Mouse (Mus musculus) limb, embryonic 14.5 days (tissue): ENCODE data around the gene Zfp219. TPM values are rescaled to one million over a fixed set of nuclear protein-coding genes. Genes with fewer than 3 reads are reported as not detected.
"Not testable (repeated sequence)": the region's sequence is repeated elsewhere in the genome, so short reads cannot be mapped to it uniquely, and the experiment has no call there.

Source experiments
- ATAC-seq: fragments of 200-750 bp; cut with Nextera tagmentation; 2 replicates; pipeline ENCODE4 v1.8.0; 2017; ENCODE audit warnings: low read depth, moderate number of reproducible peaks, moderate TSS enrichment; ENCODE audit not compliant: low FRiP score
- DNase-seq: peaks from one replicate; pipeline ENCODE4 v3.0.0-alpha.2; 2015; ENCODE audit warnings: low spot score
- H3K27ac ChIP-seq: fragments of 300-500 bp; sonication (generic); replicated peaks from 2 replicates; pipeline ENCODE4 v1.5.1; 2014; ENCODE audit warnings: low read depth, mild to moderate bottlenecking, low read length, moderate library complexity, mixed read lengths
- H3K27me3 ChIP-seq: fragments of 300-500 bp; sonication (generic); 2 replicates; pipeline ENCODE4 v1.6.1; 2014; ENCODE audit warnings: low read length, mixed read lengths; ENCODE audit not compliant: control insufficient read depth, insufficient read depth
- H3K36me3 ChIP-seq: fragments of 300-500 bp; sonication (generic); 2 replicates; pipeline ENCODE4 v1.6.1; 2014; ENCODE audit warnings: mild to moderate bottlenecking, low read length, moderate library complexity, mixed read lengths; ENCODE audit not compliant: control insufficient read depth, insufficient read depth
- H3K4me1 ChIP-seq: fragments of 300-500 bp; sonication (generic); 2 replicates; pipeline ENCODE4 v1.6.1; 2014; ENCODE audit warnings: antibody characterized with exemption, low read length, mixed read lengths; ENCODE audit not compliant: control insufficient read depth, insufficient read depth
- H3K4me2 ChIP-seq: fragments of 300-500 bp; sonication (generic); replicated peaks from 2 replicates; pipeline ENCODE4 v1.6.1; 2014; ENCODE audit warnings: low read depth, mild to moderate bottlenecking, low read length, moderate library complexity; ENCODE audit not compliant: severe bottlenecking
- H3K4me3 ChIP-seq: fragments of 300-500 bp; sonication (generic); replicated peaks from 2 replicates; pipeline ENCODE4 v1.5.1; 2014; ENCODE audit warnings: low read length
- H3K9ac ChIP-seq: fragments of 300-500 bp; sonication (generic); 2 replicates; pipeline ENCODE4 v1.6.1; 2014; ENCODE audit warnings: mild to moderate bottlenecking, low read depth, low read length, moderate library complexity; ENCODE audit not compliant: severe bottlenecking
- H3K9me3 ChIP-seq: fragments of 300-500 bp; sonication (generic); 2 replicates; pipeline ENCODE4 v1.6.1; 2016; ENCODE audit warnings: low read length; ENCODE audit not compliant: control insufficient read depth
- POLR2A ChIP-seq: fragments of 200-500 bp; IDR thresholded peaks from 2 replicates; pipeline ENCODE4 v1.8.0; 2012; ENCODE audit warnings: inconsistent platforms, mild to moderate bottlenecking, moderate library complexity, borderline replicate concordance; ENCODE audit not compliant: insufficient read depth, insufficient read length; ENCODE audit errors: extremely low read depth
- WGBS: fragments of 180-500 bp; shearing (Covaris S2); extraction: QIAGEN DNeasy Blood & Tissue Kit; methylation state at CpG from one replicate; pipeline ENCODE4 v1.1.7; 2014; 5-methylcytosine and 5-hydroxymethylcytosine counted together
- polyA plus RNA-seq, 2 experiments: library from polyadenylated mRNA; depleted of rRNA in 1 of 2; stranded (reverse) in 1 of 2; unstranded in 1 of 2; fragments of >200 nt; fragmentation: Nextera tagmentation in 1 of 2; extraction: Ambion mirVana in 1 of 2; gene quantifications; 2 replicates each; pipeline versions ENCODE4 v1.2.1 to v1.2.3; 2012 to 2014

Gene Zfp219
- polyA plus RNA-seq, 2 experiments: 30.3 to 89.4 TPM

DNA sequence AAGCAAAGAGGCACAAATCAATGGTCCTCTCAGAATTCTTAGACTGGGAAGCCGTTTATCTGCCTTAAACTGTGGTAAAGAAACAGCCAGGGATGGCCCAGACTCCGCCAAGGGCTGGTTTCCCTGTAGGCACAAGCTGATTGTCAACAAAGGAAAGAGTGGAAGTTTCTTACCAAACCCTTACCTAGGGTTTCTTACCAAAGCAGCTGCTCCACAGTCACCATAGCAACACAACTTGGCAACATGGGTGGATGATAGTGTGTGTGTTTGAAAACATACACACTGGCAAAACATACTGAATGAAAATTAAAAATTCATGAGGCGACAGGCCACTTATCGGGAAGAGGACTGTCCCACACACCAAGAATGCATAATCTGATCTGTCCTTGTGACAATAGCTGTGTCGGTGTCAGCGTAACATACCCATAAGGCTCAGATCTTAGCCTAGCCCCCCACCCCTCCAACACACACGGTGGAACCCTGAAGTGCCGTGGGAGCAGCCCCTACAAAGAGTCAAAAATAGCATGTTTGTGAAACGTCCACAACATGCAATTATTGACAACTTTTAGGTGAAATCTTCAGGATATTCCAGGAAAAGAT, 25.5 kb upstream of the Zfp219 start:
- no peaks in the 10 kb centered on the region for H3K27me3 ChIP-seq
- H3K9me3 ChIP-seq: no peaks in the 10 kb centered on the region
- 83% methylated on average over 9 of the region's 9 CpGs for WGBS
- no peaks in the 10 kb centered on the region for H3K36me3 ChIP-seq
- H3K4me2 ChIP-seq: no peak overlapping the region
- no peak overlapping the region for H3K27ac ChIP-seq
- no peak overlapping the region for H3K9ac ChIP-seq
- 0 out of 2 replicates have a peak, but pooled peaks cover 3% of the 10 kb centered on the region for H3K4me1 ChIP-seq
- H3K4me3 ChIP-seq: no peak overlapping the region
- ATAC-seq (no peak), DNase-seq (no peak)
- TF ChIP-seq POLR2A: no peak

DNA sequence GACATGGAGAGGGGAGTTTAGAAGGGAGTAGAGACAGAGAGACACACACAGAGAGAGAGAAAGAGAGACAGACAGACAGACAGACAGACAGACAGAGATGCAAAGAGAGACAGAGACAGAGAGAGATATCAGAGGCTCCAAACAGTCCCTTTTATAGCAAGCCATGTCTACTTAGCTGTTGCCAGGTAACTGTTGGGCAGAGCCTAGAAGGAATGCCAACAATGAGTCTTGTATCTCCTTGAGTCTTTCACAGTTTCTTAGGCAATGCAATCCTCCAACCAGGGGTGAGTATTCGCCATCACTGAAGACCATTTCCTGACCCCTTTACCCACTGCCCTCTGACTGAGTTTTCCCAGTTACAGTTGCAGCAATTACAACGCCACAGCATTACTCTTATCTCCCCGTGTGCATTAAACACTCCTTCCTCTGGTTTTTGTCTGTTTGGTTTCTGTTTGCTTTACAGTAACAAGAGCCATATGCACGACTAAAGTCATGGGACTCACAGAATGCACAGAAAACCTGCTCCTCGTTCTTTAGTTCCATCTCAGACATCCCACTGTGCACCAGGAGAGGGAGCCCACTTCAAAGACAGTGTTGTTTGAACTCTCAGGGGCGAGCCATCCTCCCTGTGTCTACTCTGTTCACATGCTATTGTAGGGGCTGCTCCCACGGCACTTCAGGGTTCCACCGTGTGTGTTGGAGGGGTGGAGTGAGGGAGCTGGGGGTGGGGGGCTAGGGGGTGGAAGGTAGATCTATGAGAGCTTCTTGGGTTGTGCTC, 24.6 kb upstream of the Zfp219 start:
- H3K36me3 ChIP-seq: no peaks in the 10 kb centered on the region
- DNase-seq (peak; percentile 42), ATAC-seq (no peak)
- WGBS: 8% methylated on average over 8 of the region's 8 CpGs
- no peak overlapping the region for H3K4me2 ChIP-seq
- H3K9me3 ChIP-seq: no peaks in the 10 kb centered on the region
- H3K4me1 ChIP-seq: 0 out of 2 replicates have a peak, but pooled peaks cover 3% of the 10 kb centered on the region
- no peak overlapping the region for H3K9ac ChIP-seq
- no peaks in the 10 kb centered on the region for H3K27me3 ChIP-seq
- H3K4me3 ChIP-seq: no peak overlapping the region
- no peak for TF ChIP-seq POLR2A
- H3K27ac ChIP-seq: no peak overlapping the region

DNA sequence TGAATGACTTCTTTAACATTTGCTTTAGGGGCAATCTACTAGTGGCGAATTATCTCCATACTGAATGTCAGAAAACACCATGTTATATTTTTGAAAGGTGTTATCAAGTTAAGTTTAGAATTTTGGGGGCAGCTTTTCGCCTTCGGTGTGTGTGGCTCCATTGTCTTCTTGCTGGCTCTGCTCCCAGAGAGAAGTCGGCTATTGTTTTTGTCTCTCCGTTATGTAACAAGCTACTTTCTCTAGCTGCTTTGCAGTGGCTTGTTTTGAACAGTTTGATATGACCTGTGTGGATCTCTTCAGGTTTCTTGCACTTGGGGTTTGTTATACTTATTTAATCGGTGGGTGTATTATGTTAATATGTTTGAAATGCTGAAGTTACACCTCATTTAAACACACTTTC, 22.9 kb upstream of the Zfp219 start:
- ATAC-seq (no peak), DNase-seq (no peak)
- H3K4me2 ChIP-seq: no peak overlapping the region
- no peak overlapping the region for H3K9ac ChIP-seq
- H3K27me3 ChIP-seq: no peaks in the 10 kb centered on the region
- WGBS: 80% methylated on average over 6 of the region's 6 CpGs
- 0 out of 2 replicates have a peak, but pooled peaks cover 3% of the 10 kb centered on the region for H3K4me1 ChIP-seq
- no peak overlapping the region for H3K4me3 ChIP-seq
- no peaks in the 10 kb centered on the region for H3K9me3 ChIP-seq
- no peak overlapping the region for H3K27ac ChIP-seq
- H3K36me3 ChIP-seq: no peaks in the 10 kb centered on the region
- no peak for TF ChIP-seq POLR2A

DNA sequence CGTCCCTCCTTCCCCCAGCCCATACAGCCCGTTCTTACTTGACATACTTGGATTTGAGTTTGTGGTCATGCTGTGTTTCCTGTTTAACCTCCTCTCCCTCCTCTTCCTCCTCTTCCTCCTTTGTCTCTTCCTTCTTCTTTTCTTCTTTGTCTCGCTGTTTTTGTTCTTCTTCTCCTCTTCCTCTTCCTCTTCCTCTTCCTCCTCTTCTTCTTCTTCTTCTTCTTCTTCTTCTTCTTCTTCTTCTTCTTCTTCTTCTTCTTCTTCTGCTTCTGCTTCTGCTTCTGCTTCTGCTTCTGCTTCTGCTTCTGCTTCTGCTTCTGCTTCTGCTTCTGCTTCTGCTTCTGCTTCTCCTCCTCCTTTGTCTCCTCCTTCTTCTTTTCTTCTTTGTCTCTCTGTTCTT, 21.8 kb upstream of the Zfp219 start, which contains the start of gene Olfr221:
Gene Olfr221, minus strand, starts transcription at position 101 of the 400 bp plus-strand sequence.
- H3K4me2 ChIP-seq, H3K4me1 ChIP-seq, DNase-seq, H3K9ac ChIP-seq, H3K36me3 ChIP-seq, H3K27me3 ChIP-seq, H3K4me3 ChIP-seq, ATAC-seq, H3K27ac ChIP-seq, H3K9me3 ChIP-seq: not testable (repeated sequence)
- 48% methylated on average over 3 of the region's 3 CpGs for WGBS

DNA sequence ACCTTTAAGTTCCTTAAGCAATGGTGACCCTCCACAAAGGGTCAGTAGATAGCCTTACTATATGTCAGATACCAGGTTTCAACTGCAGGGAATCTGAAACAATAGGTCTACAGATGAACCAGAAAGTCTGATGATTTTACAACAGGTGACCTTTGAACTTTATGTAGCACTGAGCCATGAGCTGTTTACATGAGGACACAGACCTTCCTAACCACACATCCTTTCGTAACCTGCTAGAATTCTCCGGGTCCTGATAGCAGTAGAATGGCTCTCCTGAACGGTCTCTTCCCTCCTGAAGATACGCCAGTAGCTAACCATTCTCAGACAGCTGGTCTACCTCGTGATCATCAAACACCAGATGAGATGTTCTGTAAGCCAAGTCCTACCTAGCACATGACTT, 18.8 kb upstream of the Zfp219 start:
- H3K4me2 ChIP-seq: no peak overlapping the region
- ATAC-seq: no peak
- no peaks in the 10 kb centered on the region for H3K4me1 ChIP-seq
- no peaks in the 10 kb centered on the region for H3K36me3 ChIP-seq
- no peak overlapping the region for H3K27ac ChIP-seq
- 80% methylated on average over 5 of the region's 5 CpGs for WGBS
- no peaks in the 10 kb centered on the region for H3K9me3 ChIP-seq
- no peak for TF ChIP-seq POLR2A
- no peak for DNase-seq
- H3K27me3 ChIP-seq: no peaks in the 10 kb centered on the region
- no peak overlapping the region for H3K9ac ChIP-seq
- no peak overlapping the region for H3K4me3 ChIP-seq
